ENCODE assay signal across 9 mouse cellular contexts in genomic region chr5:71092475-71092874, GRCm38 (mm10). TPM values are rescaled to one million over a fixed set of nuclear protein-coding genes. Genes with fewer than 3 reads are reported as not detected.
DNase-seq lines count a peak whose midpoint lies in the region; ATAC-seq and TF ChIP-seq lines count a peak whose summit lies in the region.
"Had no signal": no experiment of that assay in that cellular context is flagged by ENCODE, and none has a peak within 500 bp of the region (broad histone marks: within the 10 kb centered on the region; RNA-seq: fewer than 3 reads in every experiment).

No protein-coding gene starts in this region.

- H3K9ac ChIP-seq in forebrain, embryonic 13.5 days = no peak overlapping the region

- DNase-seq in forebrain, embryonic 10.5 days (ENCODE audit: extremely low spot score, low spot score) = no peak
- peak; percentile 6 for DNase-seq in embryo, embryonic 9.5 days (ENCODE audit: extremely low spot score)
- DNase-seq in left cerebral cortex, adult 18-20 months (ENCODE audit: low spot score in 2 of 2) = peak; percentile 44 to 54
- no peak for DNase-seq in urinary bladder, postnatal 10 days (ENCODE audit: low spot score)
- no peak for DNase-seq in T-cell, adult 2 months (ENCODE audit: low spot score)

- ATAC-seq in forebrain, embryonic 13.5 days = no peak
- ATAC-seq in megakaryocyte-erythroid progenitor cell, adult 5-6 weeks (replicated peaks; ENCODE audit: low FRiP score, low TSS enrichment, poor library complexity, severe bottlenecking) = no peak

- no peaks in the 10 kb centered on the region for H3K36me3 ChIP-seq in forebrain, embryonic 13.5 days (ENCODE audit: poor library complexity, severe bottlenecking)
- no peaks in the 10 kb centered on the region for H3K36me3 ChIP-seq in forebrain, embryonic 10.5 days (replicated peaks)

- peak overlapping the region; percentile 25 for H3K4me2 ChIP-seq in forebrain, embryonic 13.5 days

- no peak for TF ChIP-seq CTCF in olfactory bulb, adult 2 months (IDR thresholded peaks at IDR 0.05; ENCODE audit: insufficient read depth, low read depth, low read length)

- H3K9me3 ChIP-seq in forebrain, embryonic 13.5 days (replicated peaks) = no peaks in the 10 kb centered on the region
- no peaks in the 10 kb centered on the region for H3K9me3 ChIP-seq in forebrain, embryonic 10.5 days

- H3K27ac ChIP-seq in forebrain, embryonic 13.5 days = no peak overlapping the region
- H3K27ac ChIP-seq in forebrain, embryonic 10.5 days = no peak overlapping the region
- no peak overlapping the region for H3K27ac ChIP-seq in olfactory bulb, adult 2 months (ENCODE audit: insufficient read depth, low read depth, low read length)

- H3K4me1 ChIP-seq in forebrain, embryonic 13.5 days = peaks cover 13% of the 10 kb centered on the region
- H3K4me1 ChIP-seq in forebrain, embryonic 10.5 days = peaks cover 22% of the 10 kb centered on the region
- no peaks in the 10 kb centered on the region for H3K4me1 ChIP-seq in olfactory bulb, adult 2 months (ENCODE audit: control insufficient read depth, insufficient read depth, low read length)

- H3K27me3 ChIP-seq in forebrain, embryonic 13.5 days = no peaks in the 10 kb centered on the region
- H3K27me3 ChIP-seq in forebrain, embryonic 10.5 days (ENCODE audit: poor library complexity, severe bottlenecking) = peaks cover 21% of the 10 kb centered on the region

- TF ChIP-seq POLR2A in olfactory bulb, adult 2 months (IDR thresholded peaks at IDR 0.05; ENCODE audit: insufficient read depth, low read depth, low read length) = no peak

- H3K4me3 ChIP-seq in forebrain, embryonic 13.5 days = no peak overlapping the region
- no peak overlapping the region for H3K4me3 ChIP-seq in forebrain, embryonic 10.5 days
- H3K4me3 ChIP-seq in olfactory bulb, adult 2 months (ENCODE audit: insufficient read depth, low read depth, low read length) = peak overlapping the region; percentile 29; the same call in 1 of the 2 replicates
- H3K4me3 ChIP-seq: myocyte had no signal

RNA-seq across cellular contexts. Expression of gene Gabra2, which starts 3.2 kb away (rescaled TPM):
- polyA plus RNA-seq in forebrain, embryonic 13.5 days (2015; fragmentation: Nextera tagmentation; extraction: Ambion mirVana) = 30.0 and 33.1 TPM in 2 replicates
- 2.0 TPM in 2 replicates for polyA plus RNA-seq in forebrain, embryonic 10.5 days (2016; fragmentation: Nextera tagmentation; extraction: Ambion mirVana)
- 10 to 100 TPM; 78.7 to 90.5 TPM for total RNA-seq in left cerebral cortex, adult 18-20 months (2021)
- not detected in 2 replicates for polyA plus RNA-seq in olfactory bulb, adult 2 months (2012; ENCODE audit: insufficient read depth, insufficient read length, low replicate concordance, missing spikeins)
- total RNA-seq in megakaryocyte-erythroid progenitor cell, adult 5-6 weeks (2014; fragmentation: Nextera tagmentation) = not detected in 2 replicates
- total RNA-seq in megakaryocyte-erythroid progenitor cell, adult 5-6 weeks (2017) = not detected in 2 replicates
- polyA plus RNA-seq: myocyte had no signal

Comparison
In these comparisons a context has a peak if more than half of its experiments do, and no peak if none do; other contexts are left out.
1. DNase-seq: peak in embryo, embryonic 9.5 days (single experiment) and left cerebral cortex, adult 18-20 months (2 of 2); none in forebrain, embryonic 10.5 days (single experiment), urinary bladder, postnatal 10 days (single experiment) and T-cell, adult 2 months (single experiment).